Mouse (Mus musculus): ENCODE measurements around the gene Cttnbp2.

Cttnbp2 gene

GRCm38 (mm10) chr6:18514480-18515352 is at the start of gene Cttnbp2:
TSS of gene Cttnbp2 (minus strand) at chr6:18514843.
- peak; percentile 75 to 80 for DNase-seq (ENCODE audit: low spot score in 2 of 2)

GRCm38 (mm10) chr6:18559019-18559418 is 44.4 kb upstream of the Cttnbp2 start:
- DNase-seq (ENCODE audit: low spot score in 2 of 2): no peak

- peak; percentile 26 to 50 for DNase-seq (ENCODE audit: low spot score in 2 of 2)
These were observed 33.1 kb upstream of the Cttnbp2 start for GRCm38 (mm10) chr6:18547516-18548465.

- no peak for DNase-seq (ENCODE audit: low spot score in 2 of 2)
These were observed 29.2 kb upstream of the Cttnbp2 start for GRCm38 (mm10) chr6:18543878-18544277.

GRCm38 (mm10) chr6:18540396-18540795 is 25.8 kb upstream of the Cttnbp2 start:
- no peak for DNase-seq (ENCODE audit: low spot score in 2 of 2)

GRCm38 (mm10) chr6:18530394-18530793 is 15.8 kb upstream of the Cttnbp2 start:
- no peak for DNase-seq (ENCODE audit: low spot score in 2 of 2)

- DNase-seq (ENCODE audit: low spot score in 2 of 2): no peak
These were observed 3.0 kb upstream of the Cttnbp2 start for GRCm38 (mm10) chr6:18517626-18518025.

GRCm38 (mm10) chr6:18513611-18514473 is 801 bp downstream of the Cttnbp2 start:
- peak; percentile 46 to 49 for DNase-seq (ENCODE audit: low spot score in 2 of 2)

- no peak for DNase-seq (ENCODE audit: low spot score in 2 of 2)
These were observed 2.8 kb downstream of the Cttnbp2 start for GRCm38 (mm10) chr6:18511886-18512285.

GRCm38 (mm10) chr6:18508036-18508435 is 6.6 kb downstream of the Cttnbp2 start:
- peak in 1 of 2 experiments; percentile 29 for DNase-seq (ENCODE audit: low spot score in 2 of 2)

- no peak for DNase-seq (ENCODE audit: low spot score in 2 of 2)
These were observed 14.8 kb downstream of the Cttnbp2 start for GRCm38 (mm10) chr6:18499833-18500232.

GRCm38 (mm10) chr6:18492977-18493376 is 21.7 kb downstream of the Cttnbp2 start:
- DNase-seq (ENCODE audit: low spot score in 2 of 2): no peak

- DNase-seq (ENCODE audit: low spot score in 2 of 2): no peak
These were observed 22.3 kb downstream of the Cttnbp2 start for GRCm38 (mm10) chr6:18492248-18492901.

- no peak for DNase-seq (ENCODE audit: low spot score in 2 of 2)
These were observed 29.6 kb downstream of the Cttnbp2 start for GRCm38 (mm10) chr6:18485087-18485486.

GRCm38 (mm10) chr6:18484061-18484460 is 30.6 kb downstream of the Cttnbp2 start:
- no peak for DNase-seq (ENCODE audit: low spot score in 2 of 2)

- no peak for DNase-seq (ENCODE audit: low spot score in 2 of 2)
These were observed 32.1 kb downstream of the Cttnbp2 start for GRCm38 (mm10) chr6:18482546-18482945.

- no peak for DNase-seq (ENCODE audit: low spot score in 2 of 2)
These were observed 32.9 kb downstream of the Cttnbp2 start for GRCm38 (mm10) chr6:18481781-18482180.

GRCm38 (mm10) chr6:18477313-18477930 is 37.2 kb downstream of the Cttnbp2 start:
- DNase-seq (ENCODE audit: low spot score in 2 of 2): no peak

- no peak for DNase-seq (ENCODE audit: low spot score in 2 of 2)
These were observed 39.7 kb downstream of the Cttnbp2 start for GRCm38 (mm10) chr6:18474983-18475382.

- no peak for DNase-seq (ENCODE audit: low spot score in 2 of 2)
These were observed 40.1 kb downstream of the Cttnbp2 start for GRCm38 (mm10) chr6:18474541-18474940.
